10 mouse cellular contexts compared by ENCODE assay signal in genomic region chr2:132064185-132064831, GRCm38 (mm10). TPM values are rescaled to one million over a fixed set of nuclear protein-coding genes. Genes with fewer than 3 reads are reported as not detected.
DNase-seq lines count a peak whose midpoint lies in the region; TF ChIP-seq lines count a peak whose summit lies in the region.
"Had no signal": no experiment of that assay in that cellular context is flagged by ENCODE, and none has a peak within 500 bp of the region (broad histone marks: within the 10 kb centered on the region; RNA-seq: fewer than 3 reads in every experiment).

No protein-coding gene starts in this region.

- DNase-seq in gastrocnemius, adult 2 months, result no peak
- DNase-seq in gastrocnemius, adult 8-10 months (ENCODE audit: low spot score in 2 of 2), result no peak
- DNase-seq in lung, adult 18-20 months, result peak; percentile 51 to 65
- no peak for DNase-seq in lung, postnatal 36 days
- peak; percentile 27 for DNase-seq in cerebellum, adult 9-10 months
- DNase-seq in retina, postnatal 1 day, result peak; percentile 32
- DNase-seq in layer of hippocampus, adult 18-20 months (ENCODE audit: low spot score in 2 of 2), result no peak
- no peak for DNase-seq in embryo, embryonic 10 days (ENCODE audit: low spot score)

- H3K27ac ChIP-seq in gastrocnemius, adult 2 months, result no peak overlapping the region
- H3K27ac ChIP-seq: embryonic facial prominence, embryonic 12.5 days; hindbrain, embryonic 13.5 days had no signal

- intact Hi-C loops in gastrocnemius, adult 2 months (cut with DNase I), result no loop called here

- TF ChIP-seq CTCF in gastrocnemius, adult 2 months (IDR thresholded peaks at IDR 0.05), result peak; percentile 23; the same call in 1 of the 2 replicates

- no peak overlapping the region for H3K4me3 ChIP-seq in gastrocnemius, adult 2 months
- H3K4me3 ChIP-seq: embryonic facial prominence, embryonic 12.5 days; hindbrain, embryonic 13.5 days had no signal

RNA-seq across cellular contexts. Expression of gene Rassf2, which starts 34.2 kb away (rescaled TPM):
- total RNA-seq in gastrocnemius, adult 2 months (2021), result 1 to 10 TPM; 3.5 to 6.8 TPM
- total RNA-seq in gastrocnemius, adult 8-10 months (2022), result 1 to 10 TPM; 1.3 to 4.1 (median 2.4) TPM
- total RNA-seq in layer of hippocampus, adult 18-20 months (2021), result 10 to 100 TPM; 45.5 to 52.1 TPM

Comparison
In these comparisons a context has a peak if more than half of its experiments do, and no peak if none do; other contexts are left out.
1. DNase-seq: peak in lung, adult 18-20 months (2 of 2), cerebellum, adult 9-10 months (single experiment) and retina, postnatal 1 day (single experiment); none in gastrocnemius, adult 2 months (single experiment), gastrocnemius, adult 8-10 months (0 of 2), lung, postnatal 36 days (single experiment), layer of hippocampus, adult 18-20 months (0 of 2) and embryo, embryonic 10 days (single experiment).
2. RNA of gene Rassf2, which starts 34.2 kb away (total RNA-seq): 45.5 to 52.1 TPM in layer of hippocampus, adult 18-20 months; 3.5 to 6.8 TPM in gastrocnemius, adult 2 months and 1.3 to 4.1 TPM in gastrocnemius, adult 8-10 months; every median in the first group is over 4 times any median in the second.